ENCODE assay signal across 11 mouse cellular contexts in genomic region chr2:165121206-165121840, GRCm38 (mm10). TPM values are rescaled to one million over a fixed set of nuclear protein-coding genes. Genes with fewer than 3 reads are reported as not detected.
A peak's percentile ranks its signal among the peaks of the same experiment; 100 is the strongest.
DNase-seq lines count a peak whose midpoint lies in the region; ATAC-seq and TF ChIP-seq lines count a peak whose summit lies in the region.
"Had no signal": no experiment of that assay in that cellular context is flagged by ENCODE, and none has a peak within 500 bp of the region (broad histone marks: within the 10 kb centered on the region; RNA-seq: fewer than 3 reads in every experiment).

No protein-coding gene starts in this region.

- H3K36me3 ChIP-seq in heart, embryonic 15.5 days: no peaks in the 10 kb centered on the region
- no peaks in the 10 kb centered on the region for H3K36me3 ChIP-seq in stomach, embryonic 15.5 days
- no peaks in the 10 kb centered on the region for H3K36me3 ChIP-seq in stomach, postnatal 0 days (ENCODE audit: control insufficient read depth, insufficient read depth, low read length)
- no peaks in the 10 kb centered on the region for H3K36me3 ChIP-seq in kidney, postnatal 0 days (ENCODE audit: insufficient read depth, low read length)
- H3K36me3 ChIP-seq in liver, postnatal 0 days (replicated peaks; ENCODE audit: insufficient read depth, low read length): no peaks in the 10 kb centered on the region

- H3K4me1 ChIP-seq in heart, embryonic 15.5 days (replicated peaks): no peaks in the 10 kb centered on the region
- H3K4me1 ChIP-seq in stomach, embryonic 15.5 days: peaks cover 4% of the 10 kb centered on the region; the same call in 1 of the 2 replicates
- no peaks in the 10 kb centered on the region for H3K4me1 ChIP-seq in stomach, postnatal 0 days (replicated peaks; ENCODE audit: control insufficient read depth, insufficient read depth)
- no peaks in the 10 kb centered on the region for H3K4me1 ChIP-seq in kidney, postnatal 0 days (replicated peaks; ENCODE audit: insufficient read depth, low read length)
- no peaks in the 10 kb centered on the region for H3K4me1 ChIP-seq in liver, postnatal 0 days (ENCODE audit: insufficient read depth)

- H3K9ac ChIP-seq in heart, embryonic 15.5 days: no peak overlapping the region
- no peak overlapping the region for H3K9ac ChIP-seq in stomach, embryonic 15.5 days
- H3K9ac ChIP-seq in stomach, postnatal 0 days (ENCODE audit: low read length): no peak overlapping the region
- no peak overlapping the region for H3K9ac ChIP-seq in kidney, postnatal 0 days (ENCODE audit: low read depth, low read length)
- H3K9ac ChIP-seq in liver, postnatal 0 days (replicated peaks): no peak overlapping the region

- no peak overlapping the region for H3K4me3 ChIP-seq in heart, embryonic 15.5 days
- H3K4me3 ChIP-seq in stomach, embryonic 15.5 days (replicated peaks): no peak overlapping the region
- H3K4me3 ChIP-seq in stomach, postnatal 0 days (ENCODE audit: low read depth, low read length): no peak overlapping the region
- H3K4me3 ChIP-seq in kidney, postnatal 0 days (replicated peaks; ENCODE audit: low read depth, low read length): no peak overlapping the region
- no peak overlapping the region for H3K4me3 ChIP-seq in liver, postnatal 0 days (ENCODE audit: low read depth, low read length)

- H3K27ac ChIP-seq in heart, embryonic 15.5 days: no peak overlapping the region
- no peak overlapping the region for H3K27ac ChIP-seq in stomach, embryonic 15.5 days
- no peak overlapping the region for H3K27ac ChIP-seq in stomach, postnatal 0 days (replicated peaks)
- no peak overlapping the region for H3K27ac ChIP-seq in kidney, postnatal 0 days
- H3K27ac ChIP-seq in liver, postnatal 0 days (ENCODE audit: low read depth): no peak overlapping the region

- ATAC-seq in heart, embryonic 15.5 days (replicated peaks; ENCODE audit: insufficient number of reproducible peaks, insufficient read depth, low FRiP score, low read depth): 0 out of 2 replicates have a peak, but pooled peaks have one; percentile 25
- ATAC-seq in stomach, embryonic 15.5 days (ENCODE audit: insufficient read depth, low FRiP score, low read depth): peak; percentile 55; the same call in 1 of the 2 replicates
- no peak for ATAC-seq in stomach, postnatal 0 days (ENCODE audit: low FRiP score, low TSS enrichment)
- ATAC-seq in kidney, postnatal 0 days (replicated peaks; ENCODE audit: low FRiP score, low read depth): peak; percentile 60
- ATAC-seq in liver, postnatal 0 days: no peak

- DNase-seq in heart, adult 8-10 months (ENCODE audit: low spot score): no peak
- DNase-seq in stomach, postnatal 0 days (ENCODE audit: low spot score): no peak
- DNase-seq in kidney, postnatal 0 days (ENCODE audit: low spot score): peak; percentile 73
- DNase-seq in ovary, adult 18-20 months (ENCODE audit: low spot score): no peak
- DNase-seq in liver, postnatal 0 days: no peak
- DNase-seq in urinary bladder, postnatal 10 days (ENCODE audit: low spot score): no peak
- DNase-seq: cerebellum, adult 2 months; heart, adult 11 months had no signal

- TF ChIP-seq CTCF in stomach, postnatal 0 days (IDR thresholded peaks at IDR 0.05; ENCODE audit: low read depth): no peak
- TF ChIP-seq CTCF in kidney, postnatal 0 days (IDR thresholded peaks at IDR 0.05; ENCODE audit: low read depth): no peak
- TF ChIP-seq CTCF in liver, postnatal 0 days (IDR thresholded peaks at IDR 0.05; ENCODE audit: low read depth): no peak

- no peak overlapping the region for H3K4me2 ChIP-seq in heart, embryonic 15.5 days
- no peak overlapping the region for H3K4me2 ChIP-seq in stomach, embryonic 15.5 days
- no peak overlapping the region for H3K4me2 ChIP-seq in stomach, postnatal 0 days (replicated peaks; ENCODE audit: low read depth)
- H3K4me2 ChIP-seq in kidney, postnatal 0 days (ENCODE audit: low read length): no peak overlapping the region
- no peak overlapping the region for H3K4me2 ChIP-seq in liver, postnatal 0 days (ENCODE audit: low read depth, low read length)

- H3K9me3 ChIP-seq in heart, embryonic 15.5 days (replicated peaks): no peaks in the 10 kb centered on the region
- H3K9me3 ChIP-seq in stomach, embryonic 15.5 days: no peaks in the 10 kb centered on the region
- H3K9me3 ChIP-seq in stomach, postnatal 0 days (ENCODE audit: control insufficient read depth, low read length): no peaks in the 10 kb centered on the region
- H3K9me3 ChIP-seq in kidney, postnatal 0 days (replicated peaks; ENCODE audit: low read length): no peaks in the 10 kb centered on the region
- H3K9me3 ChIP-seq in liver, postnatal 0 days (ENCODE audit: low read length): no peaks in the 10 kb centered on the region

- TF ChIP-seq EP300 in stomach, postnatal 0 days (optimal IDR thresholded peaks at IDR 0.05): no peak
- no peak for TF ChIP-seq EP300 in liver, postnatal 0 days (IDR thresholded peaks at IDR 0.05; ENCODE audit: low read depth)

- WGBS in heart, embryonic 15.5 days: 28% methylated on average over 10 of the region's 10 CpGs
- WGBS in stomach, embryonic 15.5 days: 26% methylated on average over 10 of the region's 10 CpGs
- 23% methylated on average over 10 of the region's 10 CpGs for WGBS in stomach, postnatal 0 days
- 29% methylated on average over 10 of the region's 10 CpGs for WGBS in kidney, postnatal 0 days
- WGBS in liver, postnatal 0 days (ENCODE audit: insufficient replicate concordance): 27% methylated on average over 10 of the region's 10 CpGs

- peaks cover 80% of the 10 kb centered on the region for H3K27me3 ChIP-seq in heart, embryonic 15.5 days
- peaks cover 33% of the 10 kb centered on the region for H3K27me3 ChIP-seq in stomach, embryonic 15.5 days (replicated peaks)
- no peaks in the 10 kb centered on the region for H3K27me3 ChIP-seq in stomach, postnatal 0 days (ENCODE audit: control insufficient read depth, insufficient read depth, low read length)
- 0 out of 2 replicates have a peak, but pooled peaks cover 11% of the 10 kb centered on the region for H3K27me3 ChIP-seq in kidney, postnatal 0 days (ENCODE audit: insufficient read depth, low read length)
- peaks cover 20% of the 10 kb centered on the region for H3K27me3 ChIP-seq in liver, postnatal 0 days (ENCODE audit: insufficient read depth, low read length)

RNA-seq across cellular contexts. Expression of gene 1700025C18Rik, which starts 30.8 kb away (rescaled TPM):
- not detected in 2 replicates for polyA plus RNA-seq in heart, embryonic 15.5 days (2015; fragmentation: Nextera tagmentation; extraction: Ambion mirVana)
- total RNA-seq in heart, adult 8-10 months (2022): not detected
- not detected in 2 replicates for polyA plus RNA-seq in stomach, embryonic 15.5 days (2015; fragmentation: Nextera tagmentation; extraction: Ambion mirVana)
- polyA plus RNA-seq in stomach, postnatal 0 days (2015; fragmentation: Nextera tagmentation; extraction: Ambion mirVana): not detected in 2 replicates
- polyA plus RNA-seq in kidney, postnatal 0 days (2015; fragmentation: Nextera tagmentation; extraction: Ambion mirVana): not detected in 2 replicates
- not detected in 2 replicates for polyA plus RNA-seq in liver, postnatal 0 days (2015; fragmentation: Nextera tagmentation; extraction: Ambion mirVana)
- total RNA-seq: left cerebral cortex, postnatal 10 days had no signal
- polyA plus RNA-seq: cerebellum, adult 2 months had no signal

Comparison
In these comparisons a context has a peak if more than half of its experiments do, and no peak if none do; other contexts are left out.
1. ATAC-seq: peak in heart, embryonic 15.5 days (single experiment), stomach, embryonic 15.5 days (single experiment) and kidney, postnatal 0 days (single experiment); none in stomach, postnatal 0 days (single experiment) and liver, postnatal 0 days (single experiment).